Mouse (Mus musculus): ENCODE data around the gene Bphl. TPM values are rescaled to one million over a fixed set of nuclear protein-coding genes. Genes with fewer than 3 reads are reported as not detected.
A peak's percentile ranks its signal among the peaks of the same experiment; 100 is the strongest.

The Bphl gene
- total RNA-seq (2021), result 10 to 100 TPM; 21.3 to 26.5 TPM
- long read RNA-seq, experiment 1, transcript Bphl-201 (7 exons, 1,253 nt), result major isoform, 24 of 34 reads
- long read RNA-seq, experiment 1, partial matches to known transcripts, result 6 of 34 reads
- long read RNA-seq, experiment 1, other reads (novel, unspliced or antisense), result 4 of 34 reads
- long read RNA-seq, experiment 2, transcript Bphl-201 (7 exons, 1,253 nt), result major isoform, 27 of 30 reads
- long read RNA-seq, experiment 2, partial matches to known transcripts, result 0 of 30 reads
- long read RNA-seq, experiment 2, other reads (novel, unspliced or antisense), result 3 of 30 reads

- DNase-seq, result peak; percentile 91
These were observed at the start of gene Bphl for GRCm38 (mm10) chr13:34037172-34038055. TSS of gene Bphl (plus strand) at chr13:34037597.

- DNase-seq, result no peak
These were observed 47.8 kb upstream of the Bphl start for GRCm38 (mm10) chr13:33989625-33990024.

GRCm38 (mm10) chr13:33995197-33995596 is 42.2 kb upstream of the Bphl start:
- peak; percentile 69 for DNase-seq

- peak; percentile 91 for DNase-seq
These were observed 35.1 kb upstream of the Bphl start, which contains the start of the genes Ripk1 and Serpinb6a for GRCm38 (mm10) chr13:34002058-34003006. TSS of gene Ripk1 (plus strand) at chr13:34002363. TSS of gene Serpinb6a (minus strand) at chr13:34002794.

GRCm38 (mm10) chr13:34003058-34003457 is 34.3 kb upstream of the Bphl start:
- no peak for DNase-seq

- DNase-seq, result no peak
These were observed 30.2 kb upstream of the Bphl start for GRCm38 (mm10) chr13:34007234-34007633.

- DNase-seq, result no peak
These were observed 20.3 kb upstream of the Bphl start for GRCm38 (mm10) chr13:34016927-34017569.

GRCm38 (mm10) chr13:34018521-34018920 is 18.9 kb upstream of the Bphl start:
- DNase-seq, result no peak

- no peak for DNase-seq
These were observed 15.4 kb upstream of the Bphl start for GRCm38 (mm10) chr13:34021998-34022397.

- DNase-seq, result no peak
These were observed 5.4 kb upstream of the Bphl start for GRCm38 (mm10) chr13:34032041-34032440.

GRCm38 (mm10) chr13:34035424-34035823 is 2.0 kb upstream of the Bphl start:
- DNase-seq, result no peak

- no peak for DNase-seq
These were observed 671 bp upstream of the Bphl start for GRCm38 (mm10) chr13:34036726-34037125.

- DNase-seq, result peak; percentile 20
These were observed 647 bp downstream of the Bphl start for GRCm38 (mm10) chr13:34038056-34038432.

- DNase-seq, result no peak
These were observed 1.5 kb downstream of the Bphl start for GRCm38 (mm10) chr13:34038901-34039341.

GRCm38 (mm10) chr13:34040091-34040490 is 2.7 kb downstream of the Bphl start:
- no peak for DNase-seq

GRCm38 (mm10) chr13:34043716-34044393 is 6.5 kb downstream of the Bphl start:
- no peak for DNase-seq

- no peak for DNase-seq
These were observed 8.3 kb downstream of the Bphl start for GRCm38 (mm10) chr13:34045511-34046249.

- DNase-seq, result peak; percentile 85
These were observed 9.1 kb downstream of the Bphl start for GRCm38 (mm10) chr13:34046421-34047012.

GRCm38 (mm10) chr13:34047526-34047925 is 10.1 kb downstream of the Bphl start:
- DNase-seq, result no peak

- no peak for DNase-seq
These were observed 13.1 kb downstream of the Bphl start for GRCm38 (mm10) chr13:34050479-34050878.
